Mouse (Mus musculus): ENCODE data around the gene Casp4. TPM values are rescaled to one million over a fixed set of nuclear protein-coding genes. Genes with fewer than 3 reads are reported as not detected.

Gene Casp4
- 4.3 and 5.9 TPM in 2 replicates for polyA plus RNA-seq (2015; fragmentation: Nextera tagmentation; extraction: Ambion mirVana)

DNA sequence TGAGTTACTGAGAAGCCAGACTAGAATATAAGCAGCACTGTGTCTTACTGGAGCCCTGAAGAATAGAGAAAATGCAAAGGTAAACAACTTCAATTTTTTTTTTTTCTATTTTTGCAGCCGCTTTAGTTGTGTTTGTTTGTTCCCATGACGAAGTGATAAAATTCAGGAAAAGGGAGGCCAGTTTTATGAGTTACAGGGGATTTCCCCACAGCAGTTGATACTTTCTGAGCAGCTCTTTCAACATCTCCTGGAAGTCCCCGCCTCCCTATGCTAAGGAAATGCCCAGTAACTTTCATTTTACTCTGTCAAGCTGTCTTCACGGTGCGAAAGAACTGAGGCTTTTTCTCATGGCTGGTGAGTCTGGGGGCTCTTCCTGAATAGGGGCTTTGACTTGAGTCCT, at the start of gene Casp4:
Gene Casp4, plus strand, starts transcription at position 268 of the 400 bp plus-strand sequence.
- H3K4me2 ChIP-seq = peak within 1 kb of the TSS; percentile 34
- H3K9me3 ChIP-seq (replicated peaks) = no peaks in the 10 kb centered on the region
- ATAC-seq (replicated peaks; ENCODE audit: low FRiP score) = 0 out of 2 replicates have a peak, but pooled peaks have one; percentile 58
- H3K36me3 ChIP-seq = no peaks in the 10 kb centered on the region
- peak within 1 kb of the TSS; percentile 45; the same call in 1 of the 2 replicates for H3K27ac ChIP-seq
- H3K27me3 ChIP-seq = no peaks in the 10 kb centered on the region
- no peak within 1 kb of the TSS for H3K9ac ChIP-seq
- H3K4me3 ChIP-seq (replicated peaks) = peak within 1 kb of the TSS; percentile 34
- WGBS = 42% methylated on average over 5 of the region's 5 CpGs
- no peaks in the 10 kb centered on the region for H3K4me1 ChIP-seq

DNA sequence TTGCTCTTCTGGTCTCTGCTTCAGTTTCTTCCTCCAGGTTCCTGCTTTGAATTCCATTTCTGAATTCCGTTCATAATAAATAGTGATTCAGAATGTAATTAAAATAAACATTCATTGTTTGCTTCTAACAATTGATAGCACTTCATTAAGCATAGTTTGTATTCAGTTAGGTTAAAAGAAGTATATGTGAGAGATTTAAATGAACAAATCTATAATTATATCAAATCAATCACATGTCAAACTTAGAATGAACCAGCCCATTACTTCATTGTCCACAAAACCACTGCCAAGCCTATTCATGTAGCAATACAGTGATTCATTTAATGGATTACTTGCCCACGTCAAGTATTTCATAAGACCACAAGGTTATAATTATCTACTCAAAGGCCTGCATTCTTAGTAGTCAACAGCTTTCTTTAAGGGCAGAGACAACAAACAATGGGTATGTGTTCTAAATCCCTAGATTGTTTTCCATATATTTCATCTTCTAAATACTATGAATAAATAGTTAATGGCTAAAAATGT, 44.6 kb upstream of the Casp4 start:
- Histone ChIP-seq H3K27me3 (no peaks in the 10 kb centered on the region), H3K4me1 (no peaks in the 10 kb centered on the region), H3K27ac (no peak overlapping the region), H3K4me2 (no peak overlapping the region), H3K9me3 (replicated peaks) (no peaks in the 10 kb centered on the region), H3K36me3 (no peaks in the 10 kb centered on the region), H3K4me3 (replicated peaks) (no peak overlapping the region), H3K9ac (no peak overlapping the region)
- ATAC-seq (replicated peaks; ENCODE audit: low FRiP score) = no peak
- WGBS = 76% methylated on average over 2 of the region's 2 CpGs

DNA sequence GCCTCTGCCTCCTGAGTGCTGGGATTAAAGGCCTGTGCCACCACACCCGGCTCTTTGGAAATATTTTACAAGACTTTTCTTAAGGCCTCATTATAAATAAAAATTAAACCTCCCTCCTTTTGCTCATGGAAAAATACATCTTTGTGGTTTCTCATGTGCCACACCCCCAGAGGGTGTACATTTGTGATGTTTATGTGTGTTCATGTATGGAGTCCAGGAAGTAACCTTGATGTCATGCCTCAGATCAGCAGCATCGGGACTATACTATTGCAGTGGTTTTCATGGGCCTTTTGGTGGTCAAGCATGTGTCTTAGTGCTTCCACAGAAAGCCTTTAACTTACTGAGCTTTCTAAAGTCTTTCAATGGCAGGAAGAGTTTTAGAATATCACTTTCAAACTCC, 38.4 kb upstream of the Casp4 start:
- Histone ChIP-seq H3K27ac (no peak overlapping the region), H3K36me3 (no peaks in the 10 kb centered on the region), H3K9me3 (replicated peaks) (no peaks in the 10 kb centered on the region), H3K27me3 (no peaks in the 10 kb centered on the region), H3K9ac (no peak overlapping the region), H3K4me3 (replicated peaks) (no peak overlapping the region), H3K4me2 (no peak overlapping the region), H3K4me1 (no peaks in the 10 kb centered on the region)
- ATAC-seq (replicated peaks; ENCODE audit: low FRiP score) = no peak
- 87% methylated on average over 2 of the region's 2 CpGs for WGBS

GRCm38 (mm10) chr9:5270884-5271283, 37.7 kb upstream of the Casp4 start:
- Histone ChIP-seq H3K9me3 (replicated peaks) (no peaks in the 10 kb centered on the region), H3K4me2 (no peak overlapping the region), H3K36me3 (no peaks in the 10 kb centered on the region), H3K4me1 (no peaks in the 10 kb centered on the region), H3K27me3 (no peaks in the 10 kb centered on the region), H3K9ac (no peak overlapping the region), H3K27ac (no peak overlapping the region), H3K4me3 (replicated peaks) (no peak overlapping the region)
- 43% methylated on average over 1 of the region's 1 CpGs for WGBS
- ATAC-seq (replicated peaks; ENCODE audit: low FRiP score) = no peak

DNA sequence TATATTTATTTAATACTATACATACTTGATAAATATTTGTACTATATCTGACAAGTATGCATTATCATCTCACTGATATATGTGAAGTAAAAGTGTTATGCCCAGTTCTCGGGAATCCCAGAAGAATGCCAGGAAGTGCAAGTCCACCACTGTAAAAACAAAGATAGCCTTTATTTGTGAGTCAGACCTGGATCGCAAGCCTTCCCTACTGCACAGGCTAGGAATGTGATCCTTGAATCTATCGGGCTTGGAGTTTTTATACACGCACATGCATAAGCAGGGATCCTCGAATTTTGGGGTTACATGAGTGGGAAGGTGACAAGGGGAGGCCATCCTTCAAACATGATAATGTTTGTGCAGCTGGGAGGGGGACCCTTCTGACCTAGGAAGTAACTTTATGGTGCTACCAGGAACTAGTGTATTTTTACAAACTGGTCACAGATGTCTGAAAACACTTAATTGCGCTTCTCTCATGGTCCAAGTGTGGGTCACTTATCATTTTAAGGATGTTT, 37.2 kb upstream of the Casp4 start:
- H3K27ac ChIP-seq = no peak overlapping the region
- peak; percentile 67 for ATAC-seq (replicated peaks; ENCODE audit: low FRiP score)
- 28% methylated on average over 6 of the region's 6 CpGs for WGBS

GRCm38 (mm10) chr9:5286071-5286470, 22.6 kb upstream of the Casp4 start:
- no peak; the same call in 1 of the 2 replicates for ATAC-seq (replicated peaks; ENCODE audit: low FRiP score)

More for the DNA sequence above, 37.2 kb upstream of the Casp4 start:
- Histone ChIP-seq H3K4me3 (replicated peaks) (no peak overlapping the region), H3K9ac (no peak overlapping the region), H3K4me1 (no peaks in the 10 kb centered on the region), H3K27me3 (no peaks in the 10 kb centered on the region), H3K36me3 (no peaks in the 10 kb centered on the region), H3K9me3 (replicated peaks) (no peaks in the 10 kb centered on the region), H3K4me2 (no peak overlapping the region)

DNA sequence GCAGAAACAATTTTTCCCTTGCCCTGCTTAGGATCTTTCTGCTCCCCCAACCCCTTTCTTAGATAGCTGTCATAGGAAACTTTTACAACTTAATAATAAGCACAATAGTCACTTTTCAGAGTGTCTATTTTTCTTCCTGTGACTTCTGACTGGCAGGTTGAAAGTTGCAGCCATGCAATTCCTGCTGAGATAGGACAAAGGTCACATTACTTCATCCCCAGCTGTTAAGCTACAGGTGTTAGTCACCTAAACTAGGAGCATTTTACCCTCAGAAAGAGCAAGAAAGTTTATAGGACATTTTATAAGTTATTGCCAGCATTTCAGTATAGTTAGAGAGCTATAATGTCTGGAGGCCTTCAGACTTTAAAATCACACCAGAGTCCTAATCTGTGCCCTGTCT, 22.0 kb upstream of the Casp4 start:
- Histone ChIP-seq H3K27me3 (no peaks in the 10 kb centered on the region), H3K36me3 (no peaks in the 10 kb centered on the region), H3K9me3 (replicated peaks) (no peaks in the 10 kb centered on the region), H3K27ac (no peak overlapping the region), H3K4me2 (no peak overlapping the region), H3K9ac (no peak overlapping the region), H3K4me1 (no peaks in the 10 kb centered on the region), H3K4me3 (replicated peaks) (no peak overlapping the region)
- ATAC-seq (replicated peaks; ENCODE audit: low FRiP score) = no peak

More at GRCm38 (mm10) chr9:5286071-5286470, 22.6 kb upstream of the Casp4 start:
- Histone ChIP-seq H3K27me3 (no peaks in the 10 kb centered on the region), H3K36me3 (no peaks in the 10 kb centered on the region), H3K27ac (no peak overlapping the region), H3K4me3 (replicated peaks) (no peak overlapping the region), H3K9ac (no peak overlapping the region), H3K9me3 (replicated peaks) (no peaks in the 10 kb centered on the region), H3K4me1 (no peaks in the 10 kb centered on the region), H3K4me2 (no peak overlapping the region)
- WGBS = 45% methylated on average over 2 of the region's 2 CpGs

DNA sequence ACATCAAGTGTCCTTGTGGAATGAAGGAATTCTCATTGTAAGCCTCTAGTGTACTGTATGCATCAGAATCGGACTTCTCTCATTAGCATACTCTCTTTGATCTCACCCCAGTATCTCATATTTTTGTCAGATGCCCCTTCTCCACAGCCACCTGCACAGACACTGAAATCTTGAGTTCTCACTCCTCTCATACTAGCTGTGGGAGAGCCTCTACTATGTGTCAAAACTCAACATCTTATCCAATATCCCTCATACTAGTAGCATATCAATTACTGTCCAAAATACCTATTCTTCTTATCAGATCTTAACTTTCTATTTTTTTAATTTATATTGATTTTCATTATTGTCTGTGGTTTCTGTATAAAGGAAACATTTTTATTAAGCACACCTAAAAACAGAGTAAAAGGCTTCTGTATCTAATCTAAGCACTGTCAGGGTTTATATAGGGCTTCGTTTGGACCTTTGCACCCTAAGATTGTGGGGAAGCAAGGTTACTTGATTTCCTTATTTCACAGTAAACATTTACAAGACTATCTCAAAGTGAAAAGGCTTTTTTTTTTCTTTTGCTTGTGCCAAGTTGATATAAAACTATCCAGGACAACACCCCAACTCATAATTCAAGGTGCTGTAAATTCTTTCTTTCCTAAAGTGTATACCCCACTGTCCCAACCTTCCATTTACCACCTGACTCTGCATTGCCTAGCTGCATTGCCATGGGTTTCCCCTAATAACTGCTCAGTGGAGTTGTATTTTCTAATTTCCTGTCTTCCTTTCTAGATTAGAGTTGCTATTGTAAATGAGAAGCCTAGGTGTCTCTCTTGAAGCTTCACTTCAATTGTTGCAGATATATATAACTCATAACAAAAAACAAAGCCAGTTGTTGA, 12.0 kb upstream of the Casp4 start:
- no peaks in the 10 kb centered on the region for H3K9me3 ChIP-seq (replicated peaks)
- no peaks in the 10 kb centered on the region for H3K4me1 ChIP-seq
- no peaks in the 10 kb centered on the region for H3K36me3 ChIP-seq
- no peak overlapping the region for H3K4me2 ChIP-seq
- H3K4me3 ChIP-seq (replicated peaks) = no peak overlapping the region
- H3K27me3 ChIP-seq = no peaks in the 10 kb centered on the region
- ATAC-seq (replicated peaks; ENCODE audit: low FRiP score) = no peak
- H3K27ac ChIP-seq = no peak overlapping the region
- WGBS = 74% methylated on average over 2 of the region's 2 CpGs
- H3K9ac ChIP-seq = no peak overlapping the region

- H3K4me2 ChIP-seq = no peak within 1 kb of the TSS
- ATAC-seq (replicated peaks; ENCODE audit: low FRiP score) = no peak
- H3K27me3 ChIP-seq = no peaks in the 10 kb centered on the region
- no peak within 1 kb of the TSS for H3K4me3 ChIP-seq (replicated peaks)
- H3K9me3 ChIP-seq (replicated peaks) = no peaks in the 10 kb centered on the region
- H3K27ac ChIP-seq = no peak within 1 kb of the TSS
- no peak within 1 kb of the TSS for H3K9ac ChIP-seq
- no peaks in the 10 kb centered on the region for H3K4me1 ChIP-seq
- H3K36me3 ChIP-seq = no peaks in the 10 kb centered on the region
- WGBS = 79% methylated on average over 11 of the region's 11 CpGs
Observed at GRCm38 (mm10) chr9:5298329-5299131, 10.1 kb upstream of the Casp4 start, which contains the start of gene Casp1. Casp1 (plus strand) TSS chr9:5298517.

DNA sequence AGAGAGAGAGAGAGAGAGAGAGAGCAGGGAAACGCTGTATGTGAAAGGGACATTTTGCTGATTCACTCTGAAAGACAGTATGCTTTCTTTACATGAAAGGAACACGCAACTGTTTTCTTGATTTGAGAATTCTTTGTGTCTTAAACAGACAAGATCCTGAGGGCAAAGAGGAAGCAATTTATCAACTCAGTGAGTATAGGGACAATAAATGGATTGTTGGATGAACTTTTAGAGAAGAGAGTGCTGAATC, 9.6 kb upstream of the Casp4 start:
- Histone ChIP-seq H3K4me3 (replicated peaks) (no peak overlapping the region), H3K4me2 (no peak overlapping the region), H3K9ac (no peak overlapping the region), H3K9me3 (replicated peaks) (no peaks in the 10 kb centered on the region), H3K27me3 (no peaks in the 10 kb centered on the region), H3K27ac (no peak overlapping the region), H3K4me1 (no peaks in the 10 kb centered on the region), H3K36me3 (no peaks in the 10 kb centered on the region)
- no peak for ATAC-seq (replicated peaks; ENCODE audit: low FRiP score)
- 78% methylated on average over 2 of the region's 2 CpGs for WGBS

DNA sequence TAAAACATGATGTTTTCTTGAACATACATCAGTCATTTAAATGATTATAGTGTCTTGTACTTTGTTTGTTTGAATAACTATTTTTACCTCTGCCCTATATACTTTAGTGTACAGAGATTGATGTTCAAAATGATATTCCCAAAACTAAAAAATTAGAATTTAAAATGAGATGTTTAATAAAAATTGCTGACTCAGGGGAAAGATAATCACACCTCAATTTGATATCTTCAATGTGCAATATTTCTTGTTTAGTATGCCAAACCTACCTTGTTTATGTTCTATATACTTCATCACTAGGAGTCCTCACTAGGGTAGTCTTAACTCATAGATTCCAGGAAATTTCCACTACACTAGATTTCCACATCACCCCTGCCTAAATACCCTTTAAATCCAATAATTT, 1.5 kb downstream of the Casp4 start:
- no peaks in the 10 kb centered on the region for H3K36me3 ChIP-seq
- H3K9me3 ChIP-seq (replicated peaks) = no peaks in the 10 kb centered on the region
- no peak overlapping the region for H3K4me3 ChIP-seq (replicated peaks)
- no peak overlapping the region for H3K9ac ChIP-seq
- no peaks in the 10 kb centered on the region for H3K4me1 ChIP-seq
- no peak overlapping the region for H3K4me2 ChIP-seq
- H3K27me3 ChIP-seq = no peaks in the 10 kb centered on the region
- H3K27ac ChIP-seq = no peak overlapping the region
- ATAC-seq (replicated peaks; ENCODE audit: low FRiP score) = no peak

DNA sequence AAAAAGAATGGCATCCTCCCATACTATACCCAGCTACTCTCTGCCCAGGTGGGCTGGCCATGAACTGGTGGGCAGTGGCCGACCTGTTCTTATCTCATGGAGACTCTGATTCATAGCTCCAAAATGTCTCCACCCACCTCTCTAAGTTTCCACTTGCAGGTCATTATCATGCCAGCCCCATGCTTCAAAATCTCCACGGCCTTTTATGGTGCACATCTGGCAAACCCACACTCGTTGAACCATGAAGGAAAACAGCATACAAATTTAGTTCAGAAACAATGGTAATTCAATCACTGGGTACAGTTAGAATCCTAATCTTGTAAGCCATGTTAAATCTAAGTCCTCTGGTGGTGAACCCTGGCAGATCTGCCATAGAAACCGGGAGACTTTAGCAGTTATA, 2.8 kb downstream of the Casp4 start:
- ATAC-seq (replicated peaks; ENCODE audit: low FRiP score) = no peak
- Histone ChIP-seq H3K4me3 (replicated peaks) (no peak overlapping the region), H3K9ac (no peak overlapping the region), H3K36me3 (no peaks in the 10 kb centered on the region), H3K4me2 (no peak overlapping the region), H3K4me1 (no peaks in the 10 kb centered on the region), H3K9me3 (replicated peaks) (no peaks in the 10 kb centered on the region), H3K27ac (no peak overlapping the region), H3K27me3 (no peaks in the 10 kb centered on the region)
- 63% methylated on average over 4 of the region's 4 CpGs for WGBS
